Mouse (Mus musculus) adrenal gland, postnatal 25 days (tissue): ENCODE measurements at regions not wholly inside any gene's neighbourhood (a gene's known extent, or its start where the extent isn't known, plus 50 kb on each side); places are given as distances from the start of the nearest gene placed in this dataset.

ENCODE experiments used
- DNase-seq: peaks from one replicate; pipeline ENCODE4 v3.0.0; 2021; ENCODE audit warnings: mixed read lengths

DNA sequence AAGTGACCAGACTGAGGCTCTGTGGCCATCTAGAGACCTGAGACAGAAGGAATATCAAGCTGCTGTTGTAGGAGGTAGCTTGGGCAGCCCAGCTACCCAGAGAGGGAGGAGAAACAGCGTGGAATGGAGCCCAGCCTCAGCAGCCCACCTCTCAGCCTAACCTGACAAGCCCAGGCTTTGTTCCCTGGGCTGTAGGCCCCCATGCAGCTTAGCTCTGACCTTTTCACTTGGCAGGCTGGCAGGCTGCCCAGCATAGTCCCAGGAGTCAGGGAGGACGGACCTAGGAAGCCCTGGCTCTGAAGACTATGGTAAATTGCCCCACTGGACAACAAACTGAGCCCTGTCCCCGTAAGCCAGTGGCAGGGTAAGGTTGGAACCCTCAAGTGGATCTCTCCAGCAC is 141.8 kb upstream of the Csf3r start:
- DNase-seq, result peak; percentile 78

DNA sequence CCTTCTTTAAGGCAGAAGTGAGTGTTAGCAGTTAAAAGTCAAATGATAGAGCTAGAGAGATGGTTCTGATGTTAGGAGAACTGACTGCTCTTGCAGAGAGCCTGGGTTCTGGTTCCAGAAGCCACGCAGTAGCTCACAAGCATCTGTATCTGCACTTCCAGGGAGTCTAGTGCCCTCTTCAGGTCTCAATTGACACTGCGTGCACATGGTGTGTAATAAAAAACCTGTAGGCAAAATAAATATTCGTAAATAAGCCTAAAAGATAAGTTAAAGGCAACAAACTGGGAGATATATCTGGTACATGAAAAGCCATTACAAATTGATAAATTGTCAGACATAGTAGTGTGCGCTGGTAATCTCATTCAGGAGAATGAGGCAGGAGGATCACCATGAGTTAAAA is 133.8 kb upstream of the Csf3r start:
- no peak for DNase-seq

DNA sequence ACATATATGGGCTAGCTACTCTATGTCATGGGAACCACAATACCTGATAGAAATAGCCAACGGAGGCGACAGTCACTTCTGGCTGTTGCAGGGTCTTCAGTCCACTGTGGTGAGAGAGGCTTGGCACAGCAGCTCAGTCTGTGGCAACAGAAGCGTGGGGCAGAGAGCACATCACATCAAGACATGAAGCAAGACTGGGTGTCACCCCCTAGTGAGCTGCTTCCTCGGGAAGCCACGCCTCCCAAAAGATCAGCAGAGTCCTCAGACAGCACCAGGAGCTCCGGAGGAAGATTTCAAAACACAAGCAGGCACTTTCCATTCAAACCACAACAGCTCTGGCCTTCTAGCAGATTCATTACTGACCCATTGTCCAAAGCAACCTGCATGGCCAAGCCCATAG is 131.2 kb upstream of the Csf3r start:
- no peak for DNase-seq

DNA sequence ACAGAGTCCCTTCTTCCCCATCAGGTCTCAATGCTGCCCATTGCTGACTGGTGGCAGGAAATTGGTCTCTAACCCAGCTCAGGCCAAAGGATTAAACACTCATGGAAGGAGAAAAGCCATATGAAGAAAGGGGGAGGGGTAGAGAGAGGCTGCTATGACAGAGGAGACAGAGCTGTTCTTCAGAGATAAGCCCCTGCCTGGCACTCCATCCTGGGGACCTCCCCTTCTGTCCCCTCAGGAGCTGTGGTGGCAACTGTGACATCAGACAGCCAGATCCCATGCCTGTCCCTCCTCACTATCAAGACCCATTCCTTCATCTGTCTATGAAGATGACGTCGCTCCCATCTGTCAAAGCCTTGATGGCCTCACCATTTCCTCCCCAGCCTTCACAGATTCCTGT is 126.6 kb upstream of the Csf3r start:
- no peak for DNase-seq

DNA sequence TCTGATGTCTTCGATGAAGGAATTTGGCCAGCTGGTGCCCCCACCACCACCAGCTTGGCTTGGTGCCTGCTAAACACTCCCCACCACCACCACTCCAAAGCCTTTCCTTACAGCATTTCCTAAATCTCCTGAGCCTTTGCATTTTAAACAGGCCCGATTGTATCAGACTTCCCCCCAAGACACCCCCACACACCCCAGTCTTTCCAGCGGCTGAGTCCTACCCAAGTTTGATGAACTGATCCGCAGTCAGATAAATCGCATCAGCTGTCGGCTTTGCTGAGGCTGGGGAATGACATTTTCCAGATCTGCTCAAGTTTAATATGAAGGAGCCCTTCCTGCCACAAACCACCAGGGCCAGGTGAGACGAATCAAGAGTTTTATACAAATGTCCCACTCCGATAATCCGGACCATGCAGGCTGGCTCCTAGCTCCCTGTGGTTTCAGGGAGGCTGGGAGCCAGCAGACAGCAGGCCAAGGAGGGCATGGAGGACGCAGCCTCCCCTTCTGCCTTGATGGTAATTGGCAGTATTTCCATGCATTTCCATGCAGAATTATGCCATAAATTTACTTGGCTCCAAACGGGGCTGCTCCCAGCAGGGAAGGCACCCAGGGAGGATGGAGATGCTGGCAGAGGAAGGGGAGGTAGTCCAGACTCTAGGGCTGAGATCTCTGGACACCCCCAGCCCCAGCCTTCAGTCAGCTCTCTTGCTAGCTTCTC is 125.6 kb upstream of the Csf3r start:
- DNase-seq, result no peak

DNA sequence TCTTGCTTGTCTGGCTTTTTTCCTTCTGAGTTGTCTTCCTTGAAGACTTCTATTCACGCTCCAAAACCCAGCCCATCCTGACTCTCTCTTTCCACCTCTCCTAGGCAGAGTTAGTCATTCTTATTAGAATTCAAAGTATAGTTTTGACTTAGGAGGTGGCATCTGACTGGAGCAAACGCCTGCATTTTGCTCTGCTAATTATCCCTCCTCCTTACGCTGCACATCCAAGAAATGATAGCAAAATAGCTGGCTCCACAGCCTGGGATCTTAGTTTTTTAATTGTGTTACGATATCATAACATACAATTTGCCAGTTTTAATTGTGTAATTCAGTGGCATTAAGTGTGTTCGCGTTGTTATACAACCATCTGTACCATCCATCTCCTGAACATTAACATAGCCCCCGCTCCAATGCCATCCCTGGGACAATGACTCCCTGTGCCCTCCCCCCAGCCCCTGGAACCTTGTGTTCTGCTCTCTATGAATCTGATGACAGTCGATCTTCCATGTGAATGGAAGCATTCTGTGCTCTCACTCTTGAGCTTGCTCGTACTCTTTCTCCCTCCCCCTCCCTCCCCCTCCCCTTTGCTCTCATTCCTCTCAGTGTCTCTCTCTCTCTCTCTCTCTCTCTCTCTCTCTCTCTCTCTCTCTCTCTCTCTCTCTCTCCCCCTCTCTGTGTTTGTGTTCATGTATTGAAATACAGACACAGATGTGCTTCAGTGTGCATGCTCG is 122.6 kb upstream of the Csf3r start:
- DNase-seq, result no peak

DNA sequence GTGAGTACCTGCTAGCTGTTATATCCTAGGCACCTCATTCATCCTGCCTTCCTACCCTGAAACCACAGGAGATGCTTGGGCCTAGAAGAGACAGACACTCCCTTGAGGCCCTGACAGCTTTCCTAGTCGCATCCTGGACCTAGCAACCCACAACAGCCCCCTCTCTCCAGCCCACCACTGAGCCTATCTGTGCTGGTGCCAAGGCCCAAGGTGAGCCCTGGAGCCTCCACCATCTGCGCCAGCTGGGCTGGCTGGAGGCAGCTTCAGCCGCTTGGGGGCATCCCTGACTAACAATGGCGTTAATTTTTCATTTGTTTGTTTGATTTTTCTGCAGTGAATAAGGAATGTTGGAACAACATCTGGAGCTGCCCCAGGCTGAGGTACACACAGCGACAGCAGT is 118.1 kb upstream of the Csf3r start:
- DNase-seq, result no peak

DNA sequence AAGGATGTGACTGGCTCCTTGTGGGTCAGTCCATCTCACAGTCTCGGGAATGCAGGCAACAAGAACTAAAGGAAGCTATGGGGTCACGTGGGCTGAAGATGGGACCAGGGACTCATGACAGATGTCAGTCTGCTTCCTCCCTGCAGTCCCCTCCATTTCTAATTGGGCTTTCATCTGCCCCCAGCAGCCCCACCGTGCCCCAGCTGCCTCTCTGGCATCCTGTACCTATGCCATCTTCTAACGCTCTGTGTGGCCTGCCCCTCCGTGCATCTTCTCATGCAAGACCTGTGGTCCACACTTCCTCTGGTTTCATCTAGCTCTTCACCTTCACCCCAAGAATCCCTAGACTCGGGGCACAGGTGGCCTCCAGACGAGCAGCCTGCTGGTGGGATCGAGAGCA is 115.4 kb upstream of the Csf3r start:
- no peak for DNase-seq

DNA sequence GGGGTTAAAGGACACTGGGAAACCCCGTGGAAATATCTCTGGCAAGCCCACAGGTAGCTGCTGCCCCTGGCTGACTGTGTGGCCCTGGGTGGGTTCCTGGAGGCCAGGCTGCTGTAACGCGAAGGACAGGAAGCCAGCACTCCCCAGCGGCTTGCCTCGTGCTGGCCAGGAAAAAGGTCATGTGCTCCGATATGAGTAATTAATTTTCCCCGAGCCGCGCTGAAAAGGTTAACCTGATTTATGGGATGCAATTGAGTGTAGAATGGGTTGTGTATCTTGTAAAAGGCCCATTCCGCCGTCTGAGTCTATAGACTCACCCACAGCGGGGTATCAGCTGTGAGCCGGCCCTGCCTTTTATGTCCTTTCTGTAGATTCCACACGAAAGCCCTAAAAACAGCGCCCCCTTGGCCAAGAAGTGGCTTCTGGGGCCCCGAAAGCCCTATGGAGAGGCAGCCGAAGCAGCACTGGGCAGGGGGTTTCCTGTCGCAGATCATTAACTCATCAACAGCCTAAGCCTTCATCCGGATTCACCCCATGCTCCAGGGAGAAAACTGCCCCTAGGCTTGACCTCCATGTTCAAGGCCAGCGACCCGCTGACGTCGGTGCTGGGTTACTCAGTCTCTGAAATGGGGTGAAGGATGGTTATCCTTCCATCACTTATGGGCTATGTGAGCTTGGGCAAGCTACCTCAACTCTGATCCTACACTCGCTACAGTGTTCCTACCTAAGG is 112.6 kb upstream of the Csf3r start:
- peak; percentile 65 for DNase-seq

DNA sequence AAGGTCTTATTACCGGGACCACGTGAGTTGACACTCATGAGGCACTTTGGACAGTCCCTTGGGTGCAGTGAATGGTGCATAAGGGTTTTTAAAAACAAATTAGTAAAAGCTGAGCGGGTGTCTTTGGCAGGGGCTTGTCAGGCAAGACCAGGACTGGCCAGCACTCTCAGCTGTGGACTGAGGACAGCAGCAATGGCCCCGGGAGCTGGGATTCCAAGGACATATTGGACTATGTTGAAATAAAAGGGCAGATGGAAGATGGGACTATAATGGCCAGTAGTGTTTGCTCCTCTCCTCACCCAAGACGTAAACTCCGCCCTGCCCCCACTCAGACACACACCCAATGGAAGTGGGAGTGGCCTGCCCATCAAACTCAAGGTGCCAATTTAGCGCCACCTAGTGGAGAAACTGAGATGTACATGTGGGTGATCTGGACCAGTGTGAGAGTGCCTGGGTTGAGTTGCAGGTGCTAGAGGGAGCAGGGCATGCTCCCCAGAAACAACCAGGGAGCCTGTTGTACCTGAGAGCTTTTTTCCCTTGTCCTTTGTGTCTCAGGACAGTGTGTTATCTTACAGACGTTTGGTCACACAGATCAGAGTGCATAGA is 111.8 kb upstream of the Csf3r start:
- peak; percentile 64 for DNase-seq

DNA sequence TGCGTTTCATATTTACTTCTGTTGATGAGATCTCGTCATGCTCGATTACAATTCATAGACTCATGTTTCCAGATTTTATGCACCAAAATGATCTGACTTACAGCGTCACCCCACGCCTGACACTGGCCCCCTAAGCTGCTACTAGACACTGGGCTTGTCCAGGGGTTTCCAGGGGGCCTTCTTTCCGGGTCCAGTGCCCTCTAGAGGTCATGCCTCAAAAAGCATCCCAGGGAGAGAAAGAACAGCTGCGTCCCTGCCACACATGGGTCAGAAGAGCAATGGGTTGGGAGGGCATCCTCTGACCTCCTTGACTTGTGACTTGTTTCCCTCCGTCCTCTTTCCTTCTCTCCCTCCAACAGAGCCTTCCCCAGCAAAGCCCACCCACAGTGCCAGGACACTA is 109.2 kb upstream of the Csf3r start:
- DNase-seq, result no peak

DNA sequence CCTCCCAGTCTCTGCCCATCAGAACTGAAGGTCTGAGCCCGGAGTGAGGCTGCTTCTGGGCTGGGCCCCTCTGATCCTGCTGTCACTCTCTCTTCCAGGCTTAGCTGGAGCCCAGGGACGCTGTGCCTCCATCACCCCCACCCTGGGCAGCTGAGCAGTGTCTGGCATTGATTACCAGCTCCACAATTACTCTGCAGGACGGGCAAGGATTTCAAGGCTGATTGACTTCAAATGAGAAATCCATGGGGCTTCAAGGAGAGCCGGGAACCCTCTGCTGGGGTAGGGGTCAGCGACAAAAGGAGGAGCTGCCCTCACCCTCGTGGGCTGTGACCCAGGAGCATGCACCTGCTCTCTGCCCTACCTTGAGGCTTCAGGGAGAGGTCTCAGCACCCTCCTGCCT is 107.1 kb upstream of the Csf3r start:
- DNase-seq, result no peak

DNA sequence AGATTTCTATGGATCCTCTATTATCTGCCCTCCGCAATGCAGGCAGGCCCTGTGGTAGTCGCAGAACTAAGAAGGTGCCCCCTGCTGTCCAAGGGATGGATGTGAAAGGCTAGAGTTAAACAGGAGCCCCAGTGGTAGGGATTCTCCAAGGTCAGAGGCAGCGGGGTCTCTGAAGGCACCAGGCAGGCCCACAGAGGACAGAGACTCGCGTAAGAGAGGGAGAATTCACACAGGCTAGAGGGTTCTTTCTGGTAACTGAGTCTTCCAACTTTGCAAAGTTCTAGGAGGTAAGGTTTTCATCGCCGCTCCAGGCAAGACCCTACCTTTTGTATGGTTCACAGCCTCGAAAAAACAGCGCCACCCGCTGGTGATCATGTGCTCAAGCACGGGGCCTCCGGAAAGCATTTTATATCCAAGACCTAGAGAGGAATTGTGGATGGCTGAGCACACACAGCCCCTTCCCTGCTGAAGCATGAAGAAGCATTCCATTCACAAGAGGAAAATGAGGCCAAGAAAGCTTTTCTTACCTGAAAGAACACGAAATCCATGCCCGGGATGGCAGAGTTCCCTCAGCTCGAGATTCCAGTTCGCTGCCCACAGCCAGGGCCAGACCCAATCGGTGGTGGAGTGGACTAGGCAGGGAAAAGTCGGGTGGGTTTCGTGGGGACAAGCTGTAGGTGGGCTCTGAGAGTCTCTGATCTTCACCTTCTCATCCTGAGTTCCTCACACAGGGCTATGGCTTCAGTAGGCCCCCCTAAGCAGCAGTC is 102.6 kb upstream of the Csf3r start:
- peak; percentile 75 for DNase-seq

DNA sequence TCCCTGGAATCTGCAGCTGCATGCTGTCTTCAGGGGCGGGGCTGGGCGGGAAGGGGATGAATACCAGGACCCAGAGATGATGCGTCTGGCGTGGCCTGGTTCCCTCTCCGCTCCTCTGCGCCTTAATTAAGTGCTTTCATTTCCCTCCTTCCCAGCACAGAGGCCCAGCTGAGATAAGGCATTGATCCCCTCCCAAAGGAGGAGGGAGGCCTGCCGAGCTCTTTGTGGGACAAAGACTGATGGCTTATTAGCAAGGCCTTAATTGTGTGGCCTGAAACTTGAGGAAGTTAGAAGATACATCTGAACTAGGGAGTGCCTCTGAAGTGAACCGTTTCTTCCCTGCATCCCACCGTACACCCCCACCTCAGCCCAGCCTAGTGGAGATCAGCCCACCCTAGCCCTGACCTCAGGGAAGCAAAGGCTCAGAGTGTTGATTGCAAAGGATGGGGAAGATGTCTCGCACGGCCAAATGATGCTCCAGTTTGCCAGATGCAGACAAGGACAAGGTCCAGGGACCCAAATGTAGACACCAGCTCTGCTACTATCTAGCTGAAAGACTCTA is 102.0 kb upstream of the Csf3r start:
- DNase-seq, result no peak

DNA sequence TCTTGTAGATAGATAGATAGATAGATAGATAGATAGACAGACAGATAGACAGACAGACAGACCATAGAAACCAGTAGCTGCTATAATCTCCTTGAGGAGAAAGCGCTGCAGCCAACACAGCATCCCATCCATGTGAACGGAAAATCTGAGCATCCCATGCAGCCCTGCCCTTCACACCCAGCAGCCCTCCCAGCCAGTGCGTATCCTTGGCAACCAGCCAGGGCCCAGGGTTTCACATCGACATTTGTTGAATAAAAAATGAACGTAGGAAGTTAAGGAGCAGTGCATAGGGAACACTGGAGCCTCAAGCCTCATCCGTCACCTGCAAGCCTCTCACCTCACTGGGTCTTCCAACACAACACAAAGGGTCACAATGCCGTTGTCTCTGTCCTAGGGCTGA is 101.1 kb upstream of the Csf3r start:
- DNase-seq, result peak; percentile 30

DNA sequence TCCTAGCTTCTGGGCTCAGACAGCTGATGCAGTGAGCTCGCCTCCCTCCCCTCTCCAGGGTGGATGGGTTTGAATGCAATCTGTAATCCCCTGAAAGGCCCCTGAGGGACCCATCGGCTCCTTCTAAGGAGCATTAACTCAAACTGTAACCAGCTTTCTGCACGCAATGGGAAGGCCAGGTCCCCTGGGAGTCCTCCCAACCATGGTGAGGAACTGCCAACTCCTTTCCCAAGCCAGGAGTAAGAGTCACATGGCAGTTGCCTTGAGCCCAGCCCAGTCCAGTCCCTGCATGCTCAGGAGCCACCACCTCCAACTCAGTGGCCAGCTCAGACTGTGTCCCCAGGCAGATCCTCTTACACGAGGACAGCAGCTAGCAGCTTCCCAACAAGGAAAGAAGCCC is 96.2 kb upstream of the Csf3r start:
- DNase-seq, result no peak

DNA sequence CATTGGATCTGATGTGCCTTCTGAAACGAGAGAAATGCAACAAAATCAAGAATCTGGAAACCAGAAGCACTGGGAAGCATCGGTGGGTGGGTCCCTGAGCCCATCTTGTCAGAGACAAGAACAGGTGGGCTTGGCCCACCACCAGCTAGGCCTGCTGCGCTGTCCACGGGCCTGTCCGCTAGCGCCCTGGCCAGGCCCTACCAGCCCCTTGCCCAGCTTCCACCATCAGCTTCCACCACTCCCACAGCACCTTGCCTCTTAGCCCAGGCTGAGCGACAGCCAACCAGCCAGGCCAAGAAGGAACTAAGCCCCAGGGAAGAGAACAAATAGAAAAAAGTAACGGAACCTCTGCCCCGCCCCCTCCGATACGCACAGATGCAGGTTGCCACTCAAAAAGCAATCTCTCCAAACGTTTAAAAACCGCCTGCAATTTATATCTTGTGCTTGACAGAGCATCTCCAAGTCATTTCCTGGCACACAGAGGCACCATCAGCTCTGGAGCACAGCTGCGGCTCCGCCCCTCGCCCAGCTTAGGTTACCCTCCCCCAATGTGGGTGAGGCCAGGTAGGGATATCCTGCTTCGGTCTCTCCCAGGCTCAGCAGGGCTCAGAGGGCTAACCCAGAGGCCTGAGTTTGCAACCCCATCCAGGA is 95.1 kb upstream of the Csf3r start:
- no peak for DNase-seq

DNA sequence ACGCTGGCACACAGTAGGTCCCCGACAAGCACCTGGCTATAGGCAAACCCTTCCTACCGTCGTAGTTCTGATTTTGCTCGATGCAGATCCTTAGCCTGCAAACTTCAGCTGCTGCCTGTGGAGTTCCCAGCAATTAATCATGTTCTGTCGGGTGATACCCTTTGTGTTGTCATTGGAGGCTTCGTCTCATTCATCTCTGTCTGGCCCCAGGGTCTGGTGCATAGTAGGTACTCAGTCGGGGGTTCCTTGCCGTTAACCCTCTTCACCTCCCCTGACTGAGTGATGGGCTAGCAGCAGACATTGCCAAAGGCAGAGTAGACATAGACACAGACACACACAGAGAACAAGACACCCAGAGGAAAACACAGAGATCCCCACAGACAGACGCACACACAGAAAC is 93.6 kb upstream of the Csf3r start:
- DNase-seq, result no peak

DNA sequence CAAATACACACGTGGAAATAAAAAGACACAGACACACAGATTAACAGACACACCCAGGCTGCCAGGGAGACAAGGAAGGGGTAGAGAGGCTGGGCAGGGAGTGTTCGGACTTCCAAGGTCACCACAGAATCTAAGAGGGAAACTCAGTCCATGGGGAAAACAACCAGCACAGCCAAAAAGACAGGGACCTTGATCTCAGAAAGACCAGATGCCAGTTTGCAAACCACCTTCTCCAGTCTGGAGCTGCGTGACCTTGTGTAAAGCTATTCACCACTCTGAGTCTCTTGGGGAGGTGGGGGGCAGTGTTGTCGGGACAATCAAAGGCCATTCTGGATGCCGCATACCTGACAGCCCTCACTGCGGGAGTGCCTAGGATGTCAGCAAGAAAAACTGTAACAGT is 93.0 kb upstream of the Csf3r start:
- no peak for DNase-seq

DNA sequence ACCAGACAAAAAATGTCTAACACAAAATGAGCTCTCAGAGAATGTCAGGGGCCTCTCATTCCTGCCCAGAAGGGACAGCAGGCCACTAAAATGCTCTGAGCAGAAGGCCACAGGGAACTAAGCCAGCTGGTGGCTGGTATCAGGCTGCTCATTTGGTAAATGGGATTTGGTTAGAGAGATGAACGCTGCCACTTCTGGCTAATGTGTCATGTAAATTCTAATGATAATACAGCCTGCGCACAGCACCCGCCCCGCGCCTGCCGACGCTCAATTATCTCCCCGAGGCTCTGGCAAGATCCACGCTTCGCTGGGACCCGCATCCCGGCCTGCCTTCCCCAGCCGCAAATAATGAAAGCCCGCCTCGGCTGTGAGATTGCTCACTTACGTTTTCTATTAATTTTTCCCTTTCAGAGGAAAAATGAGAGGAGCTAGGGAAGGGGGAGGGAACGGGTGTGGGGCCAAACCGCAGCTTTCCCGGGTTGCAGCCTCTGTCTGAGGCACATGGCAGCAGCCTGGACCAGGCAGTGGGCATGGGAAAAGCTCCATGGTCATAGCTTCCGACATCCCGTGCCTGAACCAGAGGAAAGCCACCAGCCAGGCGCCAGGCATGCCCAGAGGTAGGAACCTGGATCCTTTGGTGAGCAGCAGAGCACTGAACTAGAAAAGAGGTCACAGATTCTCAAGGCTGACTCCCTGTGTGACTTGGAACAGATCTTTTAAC is 92.2 kb upstream of the Csf3r start:
- no peak for DNase-seq

DNA sequence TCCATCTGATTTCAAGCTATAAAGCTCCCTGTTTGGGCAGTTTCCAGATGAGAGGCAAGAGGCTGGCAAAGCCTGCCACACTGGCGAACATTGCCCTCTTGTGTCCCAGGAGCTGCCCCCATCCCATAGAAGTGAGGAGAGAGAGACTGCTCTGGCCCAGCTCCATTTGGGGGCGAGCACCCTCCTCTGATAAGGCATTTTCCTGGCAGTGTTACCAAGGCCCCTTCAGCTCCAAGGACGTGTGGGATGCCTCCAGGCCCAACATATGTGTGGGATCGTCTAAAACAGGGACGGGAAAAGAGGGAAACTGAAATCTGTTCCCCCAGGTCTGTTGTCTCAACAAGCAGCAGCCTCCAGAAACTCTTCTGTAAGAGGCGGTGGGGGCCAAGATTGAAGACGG is 88.0 kb upstream of the Csf3r start:
- DNase-seq, result no peak
